Mouse (Mus musculus) lung, postnatal 0 days (tissue): ENCODE results near the gene Olfr173.

Experiments
- CTCF ChIP-seq: IDR thresholded peaks from 2 replicates; pipeline ENCODE4 v1.5.1; 2016; ENCODE audit warnings: antibody characterized with exemption, mild to moderate bottlenecking
- EP300 ChIP-seq: IDR thresholded peaks from 2 replicates; pipeline ENCODE4 v1.6.1; 2016; ENCODE audit warnings: antibody characterized with exemption, mild to moderate bottlenecking, control low read depth

DNA sequence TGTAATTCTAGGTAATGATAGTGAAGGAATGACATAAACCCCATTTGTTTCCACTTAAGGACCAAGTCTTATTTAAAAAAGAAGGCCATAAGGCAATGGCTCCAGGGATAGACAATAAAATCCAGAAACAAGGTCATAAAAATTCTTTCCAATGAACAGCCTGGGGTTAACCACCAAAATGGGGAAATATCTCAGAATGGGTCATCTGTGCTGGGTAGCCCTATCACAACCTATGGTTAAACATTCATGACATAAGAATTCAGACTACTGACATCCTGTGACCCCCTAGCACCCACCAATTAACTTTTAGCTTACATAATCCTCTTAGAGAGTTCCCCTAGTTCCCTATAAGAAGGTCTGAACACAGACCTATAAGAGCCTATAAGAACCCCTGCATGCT lies 43.9 kb downstream of the Olfr173 start:
- no peak for TF ChIP-seq CTCF
- TF ChIP-seq EP300 = no peak
